Mouse (Mus musculus): Measurements from ENCODE around the gene Itga3. TPM values are rescaled to one million over a fixed set of nuclear protein-coding genes. Genes with fewer than 3 reads are reported as not detected.

Gene Itga3
- polyA plus RNA-seq, 1 experiment: 17.1 TPM

GRCm38 (mm10) chr11:95087301-95088228 lies 11.0 kb upstream of the Itga3 start:
- Histone ChIP-seq H3K4me1 (replicated peaks; ENCODE audit: control insufficient read depth, insufficient read depth, low read length) (peaks cover 10% of the 10 kb centered on the region), H3K27me3 (ENCODE audit: control insufficient read depth, insufficient read depth, low read length) (no peaks in the 10 kb centered on the region), H3K27ac (ENCODE audit: control insufficient read depth, insufficient read depth, low read length) (no peak overlapping the region), H3K4me3 (ENCODE audit: control insufficient read depth, insufficient read depth, low read length) (no peak overlapping the region), H3K36me3 (ENCODE audit: control insufficient read depth, insufficient read depth, low read length) (no peaks in the 10 kb centered on the region)
- no peak for DNase-seq
- 87% methylated on average over 17 of the region's 17 CpGs for WGBS
- TF ChIP-seq CTCF (IDR thresholded peaks at IDR 0.05; ENCODE audit: borderline replicate concordance, control insufficient read depth, extremely low read depth, insufficient read depth, low read length, poor library complexity): no peak
- no peak for TF ChIP-seq POLR2A (IDR thresholded peaks at IDR 0.05; ENCODE audit: control insufficient read depth, extremely low read depth, insufficient read depth, low read length, poor library complexity)

- no peak overlapping the region for H3K4me3 ChIP-seq (ENCODE audit: control insufficient read depth, insufficient read depth, low read length)
- H3K27me3 ChIP-seq (ENCODE audit: control insufficient read depth, insufficient read depth, low read length): no peaks in the 10 kb centered on the region
- no peak for TF ChIP-seq POLR2A (IDR thresholded peaks at IDR 0.05; ENCODE audit: control insufficient read depth, extremely low read depth, insufficient read depth, low read length, poor library complexity)
- no peak for TF ChIP-seq CTCF (IDR thresholded peaks at IDR 0.05; ENCODE audit: borderline replicate concordance, control insufficient read depth, extremely low read depth, insufficient read depth, low read length, poor library complexity)
- peaks cover 12% of the 10 kb centered on the region for H3K4me1 ChIP-seq (replicated peaks; ENCODE audit: control insufficient read depth, insufficient read depth, low read length)
- 77% methylated on average over 5 of the region's 5 CpGs for WGBS
- no peak overlapping the region for H3K27ac ChIP-seq (ENCODE audit: control insufficient read depth, insufficient read depth, low read length)
- DNase-seq: no peak
- no peaks in the 10 kb centered on the region for H3K36me3 ChIP-seq (ENCODE audit: control insufficient read depth, insufficient read depth, low read length)
These were observed 9.6 kb upstream of the Itga3 start for GRCm38 (mm10) chr11:95086229-95086628.

GRCm38 (mm10) chr11:95085710-95086109 lies 9.1 kb upstream of the Itga3 start:
- no peaks in the 10 kb centered on the region for H3K27me3 ChIP-seq (ENCODE audit: control insufficient read depth, insufficient read depth, low read length)
- no peaks in the 10 kb centered on the region for H3K36me3 ChIP-seq (ENCODE audit: control insufficient read depth, insufficient read depth, low read length)
- 52% methylated on average over 5 of the region's 5 CpGs for WGBS
- no peak overlapping the region for H3K27ac ChIP-seq (ENCODE audit: control insufficient read depth, insufficient read depth, low read length)
- peaks cover 12% of the 10 kb centered on the region for H3K4me1 ChIP-seq (replicated peaks; ENCODE audit: control insufficient read depth, insufficient read depth, low read length)
- no peak for TF ChIP-seq CTCF (IDR thresholded peaks at IDR 0.05; ENCODE audit: borderline replicate concordance, control insufficient read depth, extremely low read depth, insufficient read depth, low read length, poor library complexity)
- TF ChIP-seq POLR2A (IDR thresholded peaks at IDR 0.05; ENCODE audit: control insufficient read depth, extremely low read depth, insufficient read depth, low read length, poor library complexity): no peak
- DNase-seq: no peak
- H3K4me3 ChIP-seq (ENCODE audit: control insufficient read depth, insufficient read depth, low read length): no peak overlapping the region

GRCm38 (mm10) chr11:95084811-95085382 lies 8.3 kb upstream of the Itga3 start:
- TF ChIP-seq CTCF (IDR thresholded peaks at IDR 0.05; ENCODE audit: borderline replicate concordance, control insufficient read depth, extremely low read depth, insufficient read depth, low read length, poor library complexity) (no peak), POLR2A (IDR thresholded peaks at IDR 0.05; ENCODE audit: control insufficient read depth, extremely low read depth, insufficient read depth, low read length, poor library complexity) (no peak)
- DNase-seq: no peak
- WGBS: 86% methylated on average over 5 of the region's 5 CpGs

GRCm38 (mm10) chr11:95084175-95084574 lies 7.6 kb upstream of the Itga3 start:
- H3K27me3 ChIP-seq (ENCODE audit: control insufficient read depth, insufficient read depth, low read length): no peaks in the 10 kb centered on the region; the same call in 1 of the 2 replicates
- no peaks in the 10 kb centered on the region for H3K36me3 ChIP-seq (ENCODE audit: control insufficient read depth, insufficient read depth, low read length)
- DNase-seq: no peak
- WGBS: 90% methylated on average over 4 of the region's 4 CpGs
- no peak for TF ChIP-seq CTCF (IDR thresholded peaks at IDR 0.05; ENCODE audit: borderline replicate concordance, control insufficient read depth, extremely low read depth, insufficient read depth, low read length, poor library complexity)
- no peak for TF ChIP-seq POLR2A (IDR thresholded peaks at IDR 0.05; ENCODE audit: control insufficient read depth, extremely low read depth, insufficient read depth, low read length, poor library complexity)
- no peak overlapping the region for H3K4me3 ChIP-seq (ENCODE audit: control insufficient read depth, insufficient read depth, low read length)
- H3K27ac ChIP-seq (ENCODE audit: control insufficient read depth, insufficient read depth, low read length): no peak overlapping the region
- H3K4me1 ChIP-seq (replicated peaks; ENCODE audit: control insufficient read depth, insufficient read depth, low read length): peaks cover 12% of the 10 kb centered on the region

More at GRCm38 (mm10) chr11:95084811-95085382, 8.3 kb upstream of the Itga3 start:
- H3K4me3 ChIP-seq (ENCODE audit: control insufficient read depth, insufficient read depth, low read length): no peak overlapping the region
- no peak overlapping the region for H3K27ac ChIP-seq (ENCODE audit: control insufficient read depth, insufficient read depth, low read length)
- no peaks in the 10 kb centered on the region for H3K27me3 ChIP-seq (ENCODE audit: control insufficient read depth, insufficient read depth, low read length)
- peaks cover 12% of the 10 kb centered on the region for H3K4me1 ChIP-seq (replicated peaks; ENCODE audit: control insufficient read depth, insufficient read depth, low read length)
- no peaks in the 10 kb centered on the region for H3K36me3 ChIP-seq (ENCODE audit: control insufficient read depth, insufficient read depth, low read length)

GRCm38 (mm10) chr11:95082896-95083295 lies 6.3 kb upstream of the Itga3 start:
- peak; percentile 45 for DNase-seq
- Histone ChIP-seq H3K36me3 (ENCODE audit: control insufficient read depth, insufficient read depth, low read length) (no peaks in the 10 kb centered on the region), H3K27me3 (ENCODE audit: control insufficient read depth, insufficient read depth, low read length) (peaks cover 3% of the 10 kb centered on the region; the same call in 1 of the 2 replicates), H3K4me1 (replicated peaks; ENCODE audit: control insufficient read depth, insufficient read depth, low read length) (peaks cover 12% of the 10 kb centered on the region), H3K4me3 (ENCODE audit: control insufficient read depth, insufficient read depth, low read length) (no peak overlapping the region), H3K27ac (ENCODE audit: control insufficient read depth, insufficient read depth, low read length) (0 out of 2 replicates have a peak overlapping the region, but pooled peaks have one; percentile 41)
- 37% methylated on average over 7 of the region's 7 CpGs for WGBS
- TF ChIP-seq POLR2A (IDR thresholded peaks at IDR 0.05; ENCODE audit: control insufficient read depth, extremely low read depth, insufficient read depth, low read length, poor library complexity) (no peak), CTCF (IDR thresholded peaks at IDR 0.05; ENCODE audit: borderline replicate concordance, control insufficient read depth, extremely low read depth, insufficient read depth, low read length, poor library complexity) (no peak)

Data from thymus, adult 2 months (tissue).